Mouse (Mus musculus): ENCODE results near the gene Ccpg1os. TPM values are rescaled to one million over a fixed set of nuclear protein-coding genes. Genes with fewer than 3 reads are reported as not detected.

The Ccpg1os gene
- polyA plus RNA-seq, 1 experiment from 2014 or later = 20.6 TPM

DNA sequence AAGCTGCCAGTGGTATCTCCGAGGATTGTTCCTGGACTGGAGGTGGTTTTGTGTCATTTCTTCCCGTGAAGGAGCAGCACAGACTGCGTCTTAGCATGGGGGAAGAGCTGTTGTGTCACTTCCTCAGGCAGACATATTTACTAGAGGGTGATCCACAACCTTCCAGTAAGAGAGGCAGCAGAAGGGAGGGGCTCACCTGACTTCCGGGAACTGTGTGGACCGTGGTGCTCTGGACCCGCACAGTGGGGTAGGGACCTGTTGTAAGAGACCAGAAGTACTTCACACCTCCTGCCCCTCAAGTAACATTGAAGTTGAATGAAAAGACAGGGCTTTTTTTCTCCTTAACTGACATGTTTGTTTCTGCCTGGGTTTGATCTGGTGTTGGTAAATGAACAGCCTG lies 19.9 kb upstream of the Ccpg1os start:
- no peaks in the 10 kb centered on the region for H3K9me3 ChIP-seq
- 81% methylated on average over 6 of the region's 6 CpGs for WGBS
- no peaks in the 10 kb centered on the region for H3K27me3 ChIP-seq
- H3K36me3 ChIP-seq = no peaks in the 10 kb centered on the region
- no peak for ATAC-seq (ENCODE audit: borderline replicate concordance, extremely low read depth, low FRiP score, low TSS enrichment)
- no peaks in the 10 kb centered on the region for H3K4me1 ChIP-seq
- no peak overlapping the region for H3K9ac ChIP-seq
- no peak overlapping the region for H3K4me2 ChIP-seq
- H3K27ac ChIP-seq = no peak overlapping the region
- H3K4me3 ChIP-seq = no peak overlapping the region

DNA sequence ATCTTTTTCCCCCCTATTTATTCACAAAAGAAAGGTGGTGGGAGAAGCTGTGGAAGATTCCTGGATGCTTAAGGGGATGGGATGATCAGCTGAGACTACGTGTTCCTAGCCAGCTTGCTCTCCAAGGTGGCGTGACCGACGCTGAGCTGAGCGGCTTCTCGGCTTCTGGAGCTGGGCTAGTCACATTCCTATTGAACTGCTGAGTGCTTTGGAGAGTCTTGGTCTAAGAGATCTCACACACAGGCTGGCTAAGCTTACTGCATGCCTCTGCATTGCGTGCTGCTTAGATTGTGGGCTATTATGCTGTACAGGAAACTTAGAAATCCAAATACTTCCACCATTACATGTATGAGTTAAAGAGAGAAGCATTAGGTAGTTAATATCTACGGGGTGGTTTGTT lies 18.9 kb upstream of the Ccpg1os start:
- Histone ChIP-seq H3K27ac (no peak overlapping the region), H3K9ac (no peak overlapping the region), H3K9me3 (no peaks in the 10 kb centered on the region), H3K4me3 (no peak overlapping the region), H3K36me3 (no peaks in the 10 kb centered on the region), H3K4me1 (no peaks in the 10 kb centered on the region), H3K27me3 (no peaks in the 10 kb centered on the region), H3K4me2 (no peak overlapping the region)
- WGBS = 73% methylated on average over 8 of the region's 8 CpGs
- no peak for ATAC-seq (ENCODE audit: borderline replicate concordance, extremely low read depth, low FRiP score, low TSS enrichment)

DNA sequence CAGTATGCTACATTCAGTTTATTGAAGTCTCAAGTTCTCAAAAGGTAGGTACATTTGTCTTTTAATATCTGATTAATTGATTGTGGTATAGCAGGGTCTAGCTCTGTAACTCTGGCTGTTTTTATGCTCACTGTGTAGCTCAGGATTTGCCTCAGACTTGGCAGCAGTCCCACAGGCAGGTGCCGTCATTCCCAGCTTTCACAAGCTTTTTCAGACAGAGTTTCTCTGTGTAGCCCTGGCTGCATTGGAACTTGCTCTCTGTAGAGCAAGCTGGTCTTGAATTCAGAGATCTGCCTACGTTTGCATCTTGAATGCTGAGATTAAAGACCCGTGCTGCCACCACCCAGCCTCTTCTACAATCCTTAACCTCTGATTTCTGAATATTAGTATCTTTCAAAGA lies 17.0 kb upstream of the Ccpg1os start:
- H3K36me3 ChIP-seq = no peaks in the 10 kb centered on the region
- no peak overlapping the region for H3K9ac ChIP-seq
- no peak overlapping the region for H3K27ac ChIP-seq
- no peak overlapping the region for H3K4me2 ChIP-seq
- H3K9me3 ChIP-seq = no peaks in the 10 kb centered on the region
- no peak overlapping the region for H3K4me3 ChIP-seq
- no peaks in the 10 kb centered on the region for H3K4me1 ChIP-seq
- no peaks in the 10 kb centered on the region for H3K27me3 ChIP-seq
- no peak for ATAC-seq (ENCODE audit: borderline replicate concordance, extremely low read depth, low FRiP score, low TSS enrichment)
- WGBS = 52% methylated on average over 3 of the region's 3 CpGs

DNA sequence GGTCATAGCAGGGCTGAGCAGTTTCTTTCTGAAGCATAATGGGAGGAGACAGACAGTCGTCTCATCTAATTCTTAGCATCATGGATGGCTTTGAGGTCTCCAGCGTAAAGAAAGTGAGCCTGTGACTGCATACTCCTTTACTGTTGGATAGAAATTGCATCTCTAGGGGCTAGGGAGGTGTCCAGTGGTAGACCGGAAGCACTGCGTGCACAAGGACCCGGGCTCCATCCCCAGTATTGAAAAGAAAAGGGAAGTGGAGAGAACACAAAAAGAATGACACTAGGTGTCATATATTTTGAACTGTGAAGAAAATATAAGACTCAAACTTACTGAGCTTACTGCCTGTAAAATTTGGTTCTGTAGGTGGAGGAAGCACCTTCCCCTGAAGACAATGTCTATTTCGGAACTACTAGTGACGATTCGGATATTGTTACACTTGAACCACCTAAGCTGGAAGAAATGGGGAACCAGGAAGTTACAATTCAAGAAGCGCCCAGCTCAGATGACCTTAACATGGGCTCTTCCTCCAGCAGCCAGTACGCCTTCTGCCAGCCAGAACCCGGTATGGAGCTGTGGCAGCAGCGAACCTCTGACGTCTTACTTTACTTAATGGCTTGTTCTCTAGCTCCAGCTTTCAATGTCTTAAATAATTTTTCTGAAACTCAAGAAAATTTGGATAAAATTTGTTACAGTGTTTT lies 16.3 kb upstream of the Ccpg1os start:
- Histone ChIP-seq H3K27me3 (no peaks in the 10 kb centered on the region), H3K4me2 (no peak overlapping the region), H3K27ac (no peak overlapping the region), H3K9ac (no peak overlapping the region), H3K36me3 (no peaks in the 10 kb centered on the region), H3K4me3 (no peak overlapping the region), H3K9me3 (no peaks in the 10 kb centered on the region), H3K4me1 (no peaks in the 10 kb centered on the region)
- 84% methylated on average over 13 of the region's 13 CpGs for WGBS
- ATAC-seq (ENCODE audit: borderline replicate concordance, extremely low read depth, low FRiP score, low TSS enrichment) = no peak

DNA sequence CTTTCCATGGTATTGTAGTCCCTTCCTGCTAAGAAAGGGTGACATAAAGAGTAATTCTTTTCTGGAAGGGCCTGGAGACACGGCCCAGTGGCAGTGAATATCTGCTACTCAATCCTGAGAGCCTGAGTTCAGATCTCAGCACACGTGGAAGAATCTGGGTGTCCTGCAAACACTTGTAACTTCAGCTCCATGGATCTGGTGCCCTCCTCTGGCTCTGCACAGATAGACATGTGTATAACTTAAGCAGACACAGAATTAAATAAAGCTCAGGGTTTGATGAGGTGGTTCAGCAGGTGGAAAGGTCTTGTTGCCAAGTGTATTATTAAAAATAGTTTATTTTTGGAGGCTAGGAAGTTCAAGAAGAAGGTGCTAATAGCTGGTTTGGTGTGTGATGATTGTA lies 15.3 kb upstream of the Ccpg1os start:
- no peaks in the 10 kb centered on the region for H3K36me3 ChIP-seq
- no peak overlapping the region for H3K27ac ChIP-seq
- H3K9ac ChIP-seq = no peak overlapping the region
- no peak overlapping the region for H3K4me3 ChIP-seq
- ATAC-seq (ENCODE audit: borderline replicate concordance, extremely low read depth, low FRiP score, low TSS enrichment) = no peak
- H3K4me1 ChIP-seq = no peaks in the 10 kb centered on the region
- H3K4me2 ChIP-seq = no peak overlapping the region
- H3K27me3 ChIP-seq = no peaks in the 10 kb centered on the region
- 58% methylated on average over 2 of the region's 2 CpGs for WGBS
- no peaks in the 10 kb centered on the region for H3K9me3 ChIP-seq

DNA sequence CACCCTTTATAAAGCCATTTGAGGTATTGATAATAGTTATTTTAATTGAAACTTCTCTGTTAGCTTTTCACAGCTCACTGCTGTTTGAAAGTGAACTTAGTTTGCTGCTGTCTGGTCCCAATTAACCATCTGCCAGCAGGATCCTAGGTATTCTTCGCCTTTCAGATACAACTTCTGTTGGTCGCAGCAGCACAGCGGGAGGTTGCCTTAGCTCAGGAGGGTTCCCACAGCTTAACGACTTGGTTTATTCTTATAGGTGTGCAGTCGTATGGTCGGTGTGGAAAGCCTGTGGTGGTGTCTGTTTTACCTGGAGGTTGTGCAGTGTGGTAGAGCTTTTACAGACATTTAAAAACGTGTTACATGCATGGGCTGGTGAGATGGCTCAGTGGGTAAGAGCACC lies 11.6 kb upstream of the Ccpg1os start:
- Histone ChIP-seq H3K9ac (no peak overlapping the region), H3K27ac (no peak overlapping the region), H3K36me3 (no peaks in the 10 kb centered on the region), H3K27me3 (no peaks in the 10 kb centered on the region), H3K4me3 (no peak overlapping the region), H3K9me3 (no peaks in the 10 kb centered on the region), H3K4me2 (no peak overlapping the region), H3K4me1 (no peaks in the 10 kb centered on the region)
- WGBS = 66% methylated on average over 7 of the region's 7 CpGs
- no peak for ATAC-seq (ENCODE audit: borderline replicate concordance, extremely low read depth, low FRiP score, low TSS enrichment)

DNA sequence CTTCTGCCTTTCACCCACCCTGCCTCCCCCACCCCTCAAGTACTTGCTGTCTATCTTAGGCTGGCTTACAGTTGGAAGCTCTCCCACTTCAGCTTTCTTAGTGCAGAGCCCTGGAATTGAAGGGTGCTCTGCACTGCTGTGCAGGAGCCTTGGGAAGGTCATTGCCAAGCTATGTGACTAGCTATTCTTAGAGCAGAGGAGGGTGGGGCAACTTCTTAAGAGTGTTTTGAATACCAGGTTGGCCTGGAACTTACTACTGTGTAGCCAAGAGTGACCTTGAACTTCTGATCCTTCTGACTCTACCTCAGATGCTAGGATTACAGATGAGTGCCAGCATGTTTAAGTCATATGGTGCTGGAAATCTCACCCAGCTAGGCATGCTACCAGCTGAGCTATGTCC lies 11.0 kb upstream of the Ccpg1os start:
- Histone ChIP-seq H3K27ac (no peak overlapping the region), H3K9ac (no peak overlapping the region), H3K4me1 (no peaks in the 10 kb centered on the region), H3K9me3 (no peaks in the 10 kb centered on the region), H3K27me3 (no peaks in the 10 kb centered on the region), H3K4me3 (no peak overlapping the region), H3K4me2 (no peak overlapping the region), H3K36me3 (no peaks in the 10 kb centered on the region)
- ATAC-seq (ENCODE audit: borderline replicate concordance, extremely low read depth, low FRiP score, low TSS enrichment) = no peak

DNA sequence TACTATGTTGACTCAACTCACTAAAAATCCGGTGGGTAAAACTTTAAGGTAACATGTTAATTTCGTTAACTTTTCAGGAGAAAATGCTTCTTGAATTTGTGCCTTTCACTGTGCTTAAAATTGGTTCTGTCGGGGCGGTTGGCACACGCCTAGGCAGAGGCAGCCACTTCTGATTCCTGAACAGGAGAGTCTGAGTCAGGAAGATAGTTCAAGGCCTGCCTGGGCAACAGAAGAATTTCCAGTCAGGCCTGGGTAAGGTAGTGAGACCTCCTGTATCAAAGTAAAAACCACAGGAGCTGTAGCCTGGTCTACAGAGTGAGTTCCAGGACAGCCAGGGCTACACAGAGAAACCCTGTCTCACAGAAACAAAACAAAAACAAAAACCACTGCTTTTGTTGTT lies 7.4 kb upstream of the Ccpg1os start:
- H3K4me1 ChIP-seq = no peaks in the 10 kb centered on the region
- H3K4me3 ChIP-seq = no peak overlapping the region
- no peak overlapping the region for H3K4me2 ChIP-seq
- 81% methylated on average over 5 of the region's 5 CpGs for WGBS
- no peak overlapping the region for H3K27ac ChIP-seq
- ATAC-seq (ENCODE audit: borderline replicate concordance, extremely low read depth, low FRiP score, low TSS enrichment) = no peak
- no peaks in the 10 kb centered on the region for H3K36me3 ChIP-seq
- H3K9ac ChIP-seq = no peak overlapping the region
- H3K9me3 ChIP-seq = no peaks in the 10 kb centered on the region
- no peaks in the 10 kb centered on the region for H3K27me3 ChIP-seq

DNA sequence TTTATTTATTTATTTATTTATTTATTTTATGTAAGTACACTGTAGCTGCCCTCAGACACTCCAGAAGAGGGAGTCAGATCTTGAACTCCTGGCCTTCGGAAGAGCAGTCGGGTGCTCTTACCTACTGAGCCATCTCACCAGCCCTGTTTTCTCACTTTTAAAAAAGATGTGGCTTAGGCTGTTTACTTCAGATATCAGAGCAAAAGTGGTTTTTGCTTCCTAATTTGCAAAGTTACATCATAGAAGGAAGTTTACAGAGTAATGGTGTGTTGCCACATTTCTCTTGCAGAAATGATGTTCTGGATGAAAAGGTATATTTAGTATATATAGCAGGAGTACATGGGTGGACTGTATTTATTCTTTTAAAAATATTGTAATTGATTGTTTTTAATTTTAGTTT lies 6.2 kb upstream of the Ccpg1os start:
- H3K27ac ChIP-seq = no peak overlapping the region
- ATAC-seq (ENCODE audit: borderline replicate concordance, extremely low read depth, low FRiP score, low TSS enrichment) = no peak
- no peaks in the 10 kb centered on the region for H3K36me3 ChIP-seq
- no peaks in the 10 kb centered on the region for H3K9me3 ChIP-seq
- H3K4me3 ChIP-seq = no peak overlapping the region
- H3K9ac ChIP-seq = no peak overlapping the region
- H3K27me3 ChIP-seq = no peaks in the 10 kb centered on the region
- no peak overlapping the region for H3K4me2 ChIP-seq
- peaks cover 2% of the 10 kb centered on the region; the same call in 1 of the 2 replicates for H3K4me1 ChIP-seq
- WGBS = 91% methylated on average over 2 of the region's 2 CpGs

DNA sequence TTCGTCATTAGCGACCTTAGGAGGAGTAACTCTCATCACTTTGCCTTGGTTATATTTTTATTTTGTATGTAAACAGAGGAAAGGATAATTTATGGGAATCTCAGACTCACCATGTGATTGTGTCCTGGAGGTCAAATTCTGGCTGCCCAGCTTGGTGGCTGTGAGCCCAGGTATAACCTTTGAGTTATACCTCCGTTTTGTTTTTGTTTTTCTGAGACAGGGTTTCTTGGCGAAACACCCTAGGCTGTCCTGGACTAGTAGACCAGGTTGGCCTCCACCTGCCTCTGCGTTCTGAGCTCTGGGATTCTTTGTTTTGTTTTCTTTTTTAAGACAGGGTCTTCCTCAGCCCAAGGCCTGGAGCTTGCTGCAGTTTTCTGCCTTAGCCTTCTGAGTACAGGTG lies 3.5 kb upstream of the Ccpg1os start:
- WGBS = 81% methylated on average over 5 of the region's 5 CpGs
- H3K36me3 ChIP-seq = no peaks in the 10 kb centered on the region
- no peak overlapping the region for H3K4me3 ChIP-seq
- H3K9ac ChIP-seq = no peak overlapping the region
- no peaks in the 10 kb centered on the region for H3K9me3 ChIP-seq
- H3K4me2 ChIP-seq = no peak overlapping the region
- H3K27me3 ChIP-seq = no peaks in the 10 kb centered on the region
- ATAC-seq (ENCODE audit: borderline replicate concordance, extremely low read depth, low FRiP score, low TSS enrichment) = no peak
- no peak overlapping the region for H3K27ac ChIP-seq
- H3K4me1 ChIP-seq = peaks cover 14% of the 10 kb centered on the region

DNA sequence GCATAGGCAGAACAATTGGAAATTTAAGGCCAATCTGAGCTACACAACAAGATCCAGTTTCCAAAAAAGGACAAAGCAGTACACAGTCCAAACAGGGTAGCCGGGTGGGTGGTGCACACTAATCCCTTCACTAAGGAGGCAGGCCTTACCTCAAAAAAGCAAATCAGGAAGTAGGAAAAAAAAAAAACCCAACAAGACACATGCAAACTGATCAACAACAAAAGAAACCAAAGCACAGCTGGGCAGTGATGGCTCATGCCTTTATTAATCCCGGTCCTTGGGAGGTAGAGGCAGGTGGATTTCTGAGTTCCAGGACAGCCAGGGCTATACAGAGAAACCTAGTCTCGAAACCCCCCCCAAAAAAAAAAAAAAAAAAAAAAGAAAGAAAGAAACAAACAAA lies 2.5 kb upstream of the Ccpg1os start:
- H3K9me3 ChIP-seq = no peaks in the 10 kb centered on the region
- H3K27me3 ChIP-seq = no peaks in the 10 kb centered on the region
- no peak overlapping the region for H3K9ac ChIP-seq
- H3K36me3 ChIP-seq = no peaks in the 10 kb centered on the region
- H3K4me1 ChIP-seq = peaks cover 14% of the 10 kb centered on the region
- H3K4me3 ChIP-seq = no peak overlapping the region
- no peak overlapping the region for H3K4me2 ChIP-seq
- ATAC-seq (ENCODE audit: borderline replicate concordance, extremely low read depth, low FRiP score, low TSS enrichment) = no peak
- WGBS = 67% methylated on average over 3 of the region's 3 CpGs
- no peak overlapping the region for H3K27ac ChIP-seq

DNA sequence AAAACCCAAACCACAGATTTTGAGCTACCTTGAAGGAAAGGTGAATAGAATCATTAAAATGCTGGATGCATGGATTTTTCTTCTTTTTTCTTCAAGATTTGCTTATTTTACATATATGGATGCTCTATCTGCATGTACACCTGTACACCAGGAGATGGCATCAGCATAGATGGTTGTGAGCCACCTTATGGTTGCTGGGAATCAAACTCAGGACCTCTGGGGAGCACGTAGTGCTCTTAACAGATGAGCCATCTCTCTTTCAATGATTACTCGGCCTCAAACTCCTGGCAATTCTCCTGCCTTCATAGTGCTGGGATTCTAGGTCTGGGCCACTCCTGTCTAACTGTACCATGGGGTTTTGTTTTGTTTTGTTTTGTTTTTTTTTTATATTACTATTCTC lies 2.1 kb downstream of the Ccpg1os start:
- Histone ChIP-seq H3K9me3 (no peaks in the 10 kb centered on the region), H3K27me3 (no peaks in the 10 kb centered on the region), H3K4me1 (peaks cover 14% of the 10 kb centered on the region), H3K4me3 (no peak overlapping the region), H3K36me3 (no peaks in the 10 kb centered on the region), H3K4me2 (no peak overlapping the region), H3K27ac (no peak overlapping the region), H3K9ac (no peak overlapping the region)
- ATAC-seq (ENCODE audit: borderline replicate concordance, extremely low read depth, low FRiP score, low TSS enrichment) = no peak
- WGBS = 57% methylated on average over 2 of the region's 2 CpGs

DNA sequence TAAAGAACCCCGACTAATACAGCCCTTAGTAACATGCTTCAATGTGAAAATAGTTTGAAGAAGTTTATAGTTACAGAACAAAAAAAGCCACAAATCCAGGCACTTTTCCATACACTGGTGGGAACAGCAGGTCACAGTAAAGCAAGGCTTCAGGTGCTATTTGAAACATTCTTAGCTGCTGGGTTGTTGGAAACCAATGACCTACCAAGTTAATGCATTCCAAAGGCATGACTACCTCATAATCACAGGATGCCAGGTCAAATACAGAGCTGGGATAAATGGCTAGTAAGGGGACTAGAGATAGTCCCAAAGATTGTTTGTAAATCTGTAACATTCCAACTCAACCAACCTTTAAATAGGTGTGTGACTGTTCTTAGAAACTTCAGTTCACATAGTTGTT lies 9.9 kb downstream of the Ccpg1os start:
- Histone ChIP-seq H3K27ac (no peak overlapping the region), H3K27me3 (no peaks in the 10 kb centered on the region), H3K9ac (no peak overlapping the region), H3K9me3 (no peaks in the 10 kb centered on the region), H3K4me3 (no peak overlapping the region), H3K4me1 (no peaks in the 10 kb centered on the region), H3K4me2 (no peak overlapping the region), H3K36me3 (no peaks in the 10 kb centered on the region)
- no peak for ATAC-seq (ENCODE audit: borderline replicate concordance, extremely low read depth, low FRiP score, low TSS enrichment)
- WGBS = 84% methylated on average over 1 of the region's 1 CpGs
